Mouse (Mus musculus): ENCODE measurements around the gene Mn1. TPM values are rescaled to one million over a fixed set of nuclear protein-coding genes. Genes with fewer than 3 reads are reported as not detected.

The Mn1 gene
- polyA plus RNA-seq, 1 experiment from 2014 or later = 1.00 TPM

DNA sequence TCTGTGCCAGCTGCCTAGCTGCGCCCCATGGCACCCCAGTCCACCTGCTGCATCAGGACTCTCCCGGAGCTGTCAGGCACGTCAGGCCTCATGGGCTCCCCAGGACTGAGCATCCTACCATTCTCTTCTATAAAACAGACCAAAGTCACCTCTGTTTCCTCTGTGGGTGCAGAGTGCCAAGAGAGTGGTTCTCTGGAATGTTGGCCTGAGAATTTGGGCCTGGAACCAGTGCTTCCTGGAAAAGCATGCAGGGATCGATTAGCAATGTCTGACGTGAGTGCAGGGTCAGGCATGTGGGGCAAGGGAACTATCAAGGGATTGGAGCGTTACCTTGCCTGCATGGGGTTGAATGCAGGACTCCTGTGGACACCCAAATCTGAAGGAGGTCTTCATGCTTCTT, 59.0 kb downstream of the Mn1 start:
- no peak for ATAC-seq
- Histone ChIP-seq H3K4me2 (ENCODE audit: low read depth, low read length) (no peak overlapping the region), H3K4me3 (ENCODE audit: low read depth, low read length) (no peak overlapping the region), H3K36me3 (replicated peaks; ENCODE audit: insufficient read depth, low read length) (no peaks in the 10 kb centered on the region), H3K27ac (ENCODE audit: low read depth) (no peak overlapping the region), H3K9ac (replicated peaks) (no peak overlapping the region), H3K9me3 (ENCODE audit: low read length) (no peaks in the 10 kb centered on the region), H3K27me3 (ENCODE audit: insufficient read depth, low read length) (no peaks in the 10 kb centered on the region), H3K4me1 (ENCODE audit: insufficient read depth) (peaks cover 3% of the 10 kb centered on the region)
- WGBS (ENCODE audit: insufficient replicate concordance) = 86% methylated on average over 6 of the region's 6 CpGs
- no peak for DNase-seq
- no peak for TF ChIP-seq CTCF (IDR thresholded peaks at IDR 0.05; ENCODE audit: low read depth)
- TF ChIP-seq EP300 (IDR thresholded peaks at IDR 0.05; ENCODE audit: low read depth) = no peak

DNA sequence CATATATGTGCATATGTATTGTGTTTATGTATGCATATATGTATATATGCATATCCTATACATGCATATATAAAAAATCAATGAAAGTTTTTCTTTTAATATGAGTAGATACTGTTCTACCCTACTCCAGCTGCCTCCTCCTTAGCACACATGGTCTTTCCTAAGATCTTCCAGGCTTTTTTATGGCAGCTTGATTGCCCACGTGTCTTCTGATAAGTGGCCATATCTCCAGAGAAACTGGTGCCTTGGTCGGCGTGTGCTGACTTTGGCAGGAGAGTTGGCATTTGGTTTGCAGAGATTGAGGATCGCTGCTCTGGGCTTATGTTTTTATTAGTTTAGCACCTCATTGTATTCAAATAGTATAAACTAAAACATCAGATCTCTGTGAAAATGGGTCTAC, 68.7 kb downstream of the Mn1 start:
- no peak overlapping the region for H3K27ac ChIP-seq (ENCODE audit: low read depth)
- WGBS (ENCODE audit: insufficient replicate concordance) = 72% methylated on average over 4 of the region's 4 CpGs
- no peak for ATAC-seq

DNA sequence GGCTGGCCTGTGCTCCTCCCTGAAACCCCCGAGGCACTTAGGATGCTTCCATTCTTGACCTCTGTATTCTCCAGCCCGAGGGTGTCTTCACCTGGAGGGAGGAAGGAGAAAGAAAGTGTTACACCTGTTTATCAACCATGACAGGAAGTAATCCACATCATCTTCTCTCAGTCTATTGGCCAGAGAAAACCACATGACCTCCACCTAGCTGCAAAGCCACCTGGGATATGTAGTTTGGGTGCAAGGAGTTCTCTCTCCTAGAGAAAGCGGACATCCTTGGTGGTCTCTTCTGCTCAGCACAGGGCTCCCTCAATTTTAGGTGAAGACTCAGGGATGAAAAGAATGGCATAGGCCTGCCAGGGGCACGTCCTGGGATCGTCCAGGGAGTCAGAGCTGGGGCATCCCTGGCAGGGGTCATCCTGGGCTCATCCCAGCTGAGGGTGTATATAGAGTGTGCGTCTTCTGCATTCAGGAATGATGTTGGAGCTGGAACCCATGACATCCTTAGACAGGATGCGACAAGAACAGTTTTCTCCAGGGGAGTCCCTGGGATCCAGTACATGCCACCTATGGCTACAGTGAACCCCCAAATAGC, 72.0 kb downstream of the Mn1 start:
- no peak overlapping the region for H3K4me3 ChIP-seq (ENCODE audit: low read depth, low read length)
- no peaks in the 10 kb centered on the region for H3K36me3 ChIP-seq (replicated peaks; ENCODE audit: insufficient read depth, low read length)
- no peak overlapping the region for H3K9ac ChIP-seq (replicated peaks)
- no peak for ATAC-seq
- H3K4me2 ChIP-seq (ENCODE audit: low read depth, low read length) = no peak overlapping the region
- no peaks in the 10 kb centered on the region for H3K4me1 ChIP-seq (ENCODE audit: insufficient read depth)
- H3K9me3 ChIP-seq (ENCODE audit: low read length) = no peaks in the 10 kb centered on the region
- H3K27me3 ChIP-seq (ENCODE audit: insufficient read depth, low read length) = no peaks in the 10 kb centered on the region
- TF ChIP-seq EP300 (IDR thresholded peaks at IDR 0.05; ENCODE audit: low read depth) (no peak), CTCF (IDR thresholded peaks at IDR 0.05; ENCODE audit: low read depth) (no peak)
- 58% methylated on average over 7 of the region's 7 CpGs for WGBS (ENCODE audit: insufficient replicate concordance)
- no peak for DNase-seq
- H3K27ac ChIP-seq (ENCODE audit: low read depth) = no peak overlapping the region

More for the DNA sequence above, 68.7 kb downstream of the Mn1 start:
- Histone ChIP-seq H3K4me1 (ENCODE audit: insufficient read depth) (no peaks in the 10 kb centered on the region), H3K4me3 (ENCODE audit: low read depth, low read length) (no peak overlapping the region), H3K4me2 (ENCODE audit: low read depth, low read length) (no peak overlapping the region), H3K9ac (replicated peaks) (no peak overlapping the region), H3K36me3 (replicated peaks; ENCODE audit: insufficient read depth, low read length) (no peaks in the 10 kb centered on the region), H3K9me3 (ENCODE audit: low read length) (no peaks in the 10 kb centered on the region), H3K27me3 (ENCODE audit: insufficient read depth, low read length) (no peaks in the 10 kb centered on the region)
- TF ChIP-seq EP300 (IDR thresholded peaks at IDR 0.05; ENCODE audit: low read depth) (no peak), CTCF (IDR thresholded peaks at IDR 0.05; ENCODE audit: low read depth) (no peak)
- DNase-seq = no peak

DNA sequence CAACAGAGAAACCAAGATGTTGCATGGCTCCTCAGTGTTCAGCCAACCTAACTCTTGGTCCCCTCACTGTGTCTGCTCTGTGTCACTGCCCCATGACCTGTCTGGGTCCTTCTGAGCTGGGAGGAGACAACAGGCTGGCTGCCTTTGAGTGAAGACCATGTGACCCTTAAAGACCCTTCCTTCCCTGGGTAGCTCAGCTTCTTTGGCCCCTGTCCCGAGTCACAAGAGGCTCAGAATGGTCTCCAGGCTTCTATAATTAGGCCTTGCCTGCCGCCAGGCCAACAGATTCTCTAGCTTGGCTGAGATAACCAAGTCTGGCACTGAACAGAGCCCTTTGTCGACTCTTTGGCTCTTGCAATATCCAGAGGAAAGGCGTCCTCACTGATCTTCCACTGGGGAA, 73.4 kb downstream of the Mn1 start:
- DNase-seq = no peak
- H3K36me3 ChIP-seq (replicated peaks; ENCODE audit: insufficient read depth, low read length) = no peaks in the 10 kb centered on the region
- no peak for ATAC-seq
- no peaks in the 10 kb centered on the region for H3K4me1 ChIP-seq (ENCODE audit: insufficient read depth)
- H3K4me3 ChIP-seq (ENCODE audit: low read depth, low read length) = no peak overlapping the region
- no peak overlapping the region for H3K4me2 ChIP-seq (ENCODE audit: low read depth, low read length)
- H3K9me3 ChIP-seq (ENCODE audit: low read length) = no peaks in the 10 kb centered on the region
- no peak for TF ChIP-seq CTCF (IDR thresholded peaks at IDR 0.05; ENCODE audit: low read depth)
- TF ChIP-seq EP300 (IDR thresholded peaks at IDR 0.05; ENCODE audit: low read depth) = no peak
- H3K9ac ChIP-seq (replicated peaks) = no peak overlapping the region
- no peaks in the 10 kb centered on the region for H3K27me3 ChIP-seq (ENCODE audit: insufficient read depth, low read length)
- no peak overlapping the region for H3K27ac ChIP-seq (ENCODE audit: low read depth)
- 60% methylated on average over 4 of the region's 4 CpGs for WGBS (ENCODE audit: insufficient replicate concordance)

DNA sequence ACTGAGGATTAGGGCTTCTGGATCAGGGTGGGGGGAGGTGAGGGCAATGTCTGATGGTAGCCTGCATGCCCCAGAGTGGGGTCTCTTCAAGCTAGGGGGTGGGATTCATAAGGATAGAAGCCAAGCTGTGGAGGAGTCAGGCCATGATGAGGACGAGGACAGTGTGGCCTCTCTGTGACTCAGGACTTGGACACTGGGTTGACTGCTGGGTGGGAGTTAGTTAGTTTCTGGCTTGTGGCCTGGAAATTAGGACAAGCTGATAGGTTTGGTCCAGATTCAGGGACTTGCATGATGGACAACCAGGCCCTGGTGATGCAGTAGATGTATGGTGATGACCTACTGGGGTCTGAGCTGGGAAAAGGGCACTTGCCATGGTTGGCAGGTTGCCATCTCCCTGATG, 74.3 kb downstream of the Mn1 start:
- ATAC-seq = no peak
- Histone ChIP-seq H3K4me2 (ENCODE audit: low read depth, low read length) (no peak overlapping the region), H3K4me1 (ENCODE audit: insufficient read depth) (0 out of 2 replicates have a peak, but pooled peaks cover 2% of the 10 kb centered on the region), H3K27ac (ENCODE audit: low read depth) (no peak overlapping the region), H3K4me3 (ENCODE audit: low read depth, low read length) (no peak overlapping the region), H3K27me3 (ENCODE audit: insufficient read depth, low read length) (no peaks in the 10 kb centered on the region), H3K36me3 (replicated peaks; ENCODE audit: insufficient read depth, low read length) (no peaks in the 10 kb centered on the region), H3K9ac (replicated peaks) (no peak overlapping the region), H3K9me3 (ENCODE audit: low read length) (no peaks in the 10 kb centered on the region)
- TF ChIP-seq EP300 (IDR thresholded peaks at IDR 0.05; ENCODE audit: low read depth) (no peak), CTCF (IDR thresholded peaks at IDR 0.05; ENCODE audit: low read depth) (no peak)
- WGBS (ENCODE audit: insufficient replicate concordance) = 50% methylated on average over 1 of the region's 1 CpGs
- no peak for DNase-seq

DNA sequence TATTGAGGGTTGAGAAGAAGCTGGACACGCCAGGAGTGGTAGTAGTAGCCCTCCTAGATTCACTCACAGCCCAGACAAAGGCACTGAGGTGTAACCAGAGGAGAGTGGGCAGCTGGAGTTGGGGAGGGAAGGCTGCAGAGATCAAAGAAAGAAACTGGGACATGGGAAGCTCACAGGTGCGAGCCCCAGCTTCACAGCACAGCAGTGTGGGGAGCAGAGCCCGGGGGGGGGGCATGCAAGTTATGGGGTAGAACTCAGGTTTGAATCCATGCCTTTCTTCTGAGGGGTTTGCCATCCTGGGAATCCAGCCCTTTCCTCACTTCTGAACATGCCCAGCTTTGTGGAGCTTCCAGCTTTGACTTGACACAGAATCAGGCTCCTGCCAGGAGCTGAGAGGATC, 82.9 kb downstream of the Mn1 start:
- Histone ChIP-seq H3K4me3 (ENCODE audit: low read depth, low read length) (no peak overlapping the region), H3K9ac (replicated peaks) (no peak overlapping the region), H3K36me3 (replicated peaks; ENCODE audit: insufficient read depth, low read length) (no peaks in the 10 kb centered on the region), H3K4me2 (ENCODE audit: low read depth, low read length) (no peak overlapping the region), H3K9me3 (ENCODE audit: low read length) (no peaks in the 10 kb centered on the region), H3K27ac (ENCODE audit: low read depth) (no peak overlapping the region), H3K4me1 (ENCODE audit: insufficient read depth) (peaks cover 9% of the 10 kb centered on the region), H3K27me3 (ENCODE audit: insufficient read depth, low read length) (no peaks in the 10 kb centered on the region)
- ATAC-seq (no peak), DNase-seq (no peak)
- 80% methylated on average over 3 of the region's 3 CpGs for WGBS (ENCODE audit: insufficient replicate concordance)
- TF ChIP-seq EP300 (IDR thresholded peaks at IDR 0.05; ENCODE audit: low read depth) (no peak), CTCF (IDR thresholded peaks at IDR 0.05; ENCODE audit: low read depth) (no peak)

Measured in liver, postnatal 0 days (tissue).